Mouse (Mus musculus): ENCODE results near the gene Ifitm6.
"Not testable (repeated sequence)": the region's sequence is repeated elsewhere in the genome, so short reads cannot be mapped to it uniquely, and the experiment has no call there.

The Ifitm6 gene

GRCm38 (mm10) chr7:141008938-141009660 is 8.6 kb downstream of the Ifitm6 start:
- peak; percentile 15 to 17 for DNase-seq (ENCODE audit: low spot score in 2 of 2)

GRCm38 (mm10) chr7:141008312-141008761 is 9.4 kb downstream of the Ifitm6 start:
- no peak for DNase-seq (ENCODE audit: low spot score in 2 of 2)

GRCm38 (mm10) chr7:141006914-141007313 is 10.8 kb downstream of the Ifitm6 start:
- peak in 1 of 2 experiments; percentile 7 for DNase-seq (ENCODE audit: low spot score in 2 of 2)

- DNase-seq (ENCODE audit: low spot score in 2 of 2) = no peak
These were observed 11.3 kb downstream of the Ifitm6 start for GRCm38 (mm10) chr7:141006446-141006845.

GRCm38 (mm10) chr7:141003248-141004010 is 14.3 kb downstream of the Ifitm6 start:
- no peak for DNase-seq (ENCODE audit: low spot score in 2 of 2)

- no peak for DNase-seq (ENCODE audit: low spot score in 2 of 2)
These were observed 16.6 kb downstream of the Ifitm6 start for GRCm38 (mm10) chr7:141000881-141001708.

- no peak for DNase-seq (ENCODE audit: low spot score in 2 of 2)
These were observed 18.6 kb downstream of the Ifitm6 start for GRCm38 (mm10) chr7:140998853-140999700.

- DNase-seq (ENCODE audit: low spot score in 2 of 2) = no peak
These were observed 19.9 kb downstream of the Ifitm6 start for GRCm38 (mm10) chr7:140997817-140998216.

GRCm38 (mm10) chr7:140991117-140991689 is 26.5 kb downstream of the Ifitm6 start:
- DNase-seq (ENCODE audit: low spot score in 2 of 2) = no peak

- DNase-seq (ENCODE audit: low spot score in 2 of 2) = no peak
These were observed 27.1 kb downstream of the Ifitm6 start for GRCm38 (mm10) chr7:140990622-140991021.

- DNase-seq (ENCODE audit: low spot score in 2 of 2) = no peak
These were observed 27.5 kb downstream of the Ifitm6 start for GRCm38 (mm10) chr7:140990185-140990584.

GRCm38 (mm10) chr7:140989022-140989421 is 28.7 kb downstream of the Ifitm6 start:
- no peak for DNase-seq (ENCODE audit: low spot score in 2 of 2)

- peak; percentile 26 to 41 for DNase-seq (ENCODE audit: low spot score in 2 of 2)
These were observed 30.3 kb downstream of the Ifitm6 start for GRCm38 (mm10) chr7:140987182-140988138.

- DNase-seq (ENCODE audit: low spot score in 2 of 2) = no peak
These were observed 34.8 kb downstream of the Ifitm6 start for GRCm38 (mm10) chr7:140982971-140983370.

- no peak for DNase-seq (ENCODE audit: low spot score in 2 of 2)
These were observed 36.0 kb downstream of the Ifitm6 start for GRCm38 (mm10) chr7:140981704-140982103.

GRCm38 (mm10) chr7:140976720-140977119 is 41.0 kb downstream of the Ifitm6 start:
- not testable (repeated sequence) for DNase-seq (ENCODE audit: low spot score in 2 of 2)

- DNase-seq (ENCODE audit: low spot score in 2 of 2) = no peak
These were observed 42.3 kb downstream of the Ifitm6 start for GRCm38 (mm10) chr7:140975465-140975864.

- no peak for DNase-seq (ENCODE audit: low spot score in 2 of 2)
These were observed 42.8 kb downstream of the Ifitm6 start for GRCm38 (mm10) chr7:140974940-140975339.

GRCm38 (mm10) chr7:140973396-140974165 is 44.1 kb downstream of the Ifitm6 start:
- DNase-seq (ENCODE audit: low spot score in 2 of 2) = no peak
